Mouse (Mus musculus) liver, embryonic 12.5 days (tissue): ENCODE data around the gene Dap. TPM values are rescaled to one million over a fixed set of nuclear protein-coding genes. Genes with fewer than 3 reads are reported as not detected.

Experiments used
- ATAC-seq: fragments of 200-750 bp; cut with Nextera tagmentation; 2 replicates; pipeline ENCODE4 v1.8.0; 2017; ENCODE audit warnings: moderate number of reproducible peaks, mild to moderate bottlenecking, moderate library complexity
- H3K27ac ChIP-seq: fragments of 300-500 bp; sonication (generic); 2 replicates; pipeline ENCODE4 v1.5.1; 2016; ENCODE audit warnings: mild to moderate bottlenecking
- H3K27me3 ChIP-seq: fragments of 300-500 bp; sonication (generic); replicated peaks from 2 replicates; pipeline ENCODE4 v1.6.1; 2016; ENCODE audit warnings: mild to moderate bottlenecking, moderate library complexity
- H3K36me3 ChIP-seq: fragments of 300-500 bp; sonication (generic); 2 replicates; pipeline ENCODE4 v1.6.1; 2016; ENCODE audit warnings: mild to moderate bottlenecking, moderate library complexity
- H3K4me1 ChIP-seq: fragments of 300-500 bp; sonication (generic); 2 replicates; pipeline ENCODE4 v1.6.1; 2016
- H3K4me2 ChIP-seq: fragments of 300-500 bp; sonication (generic); 2 replicates; pipeline ENCODE4 v1.6.1; 2016; ENCODE audit warnings: mild to moderate bottlenecking, moderate library complexity
- H3K4me3 ChIP-seq: fragments of 300-500 bp; sonication (generic); 2 replicates; pipeline ENCODE4 v1.5.1; 2016; ENCODE audit warnings: mild to moderate bottlenecking, moderate library complexity
- H3K9ac ChIP-seq: fragments of 300-500 bp; sonication (generic); 2 replicates; pipeline ENCODE4 v1.6.1; 2016; ENCODE audit warnings: mild to moderate bottlenecking, moderate library complexity
- H3K9me3 ChIP-seq: fragments of 300-500 bp; sonication (generic); replicated peaks from 2 replicates; pipeline ENCODE4 v1.6.1; 2016; ENCODE audit warnings: mild to moderate bottlenecking, moderate library complexity
- WGBS: fragments of 180-500 bp; shearing (Covaris S2); methylation state at CpG from one replicate; pipeline ENCODE4 v1.1.7; 2016; ENCODE audit not compliant: insufficient replicate concordance; 5-methylcytosine and 5-hydroxymethylcytosine counted together
- polyA plus RNA-seq: library from polyadenylated mRNA; unstranded; fragments of >200 nt; fragmentation: Nextera tagmentation; extraction: Ambion mirVana; gene quantifications from 2 replicates; pipeline ENCODE4 v1.2.1, GENCODE M21; 2016

Dap gene
- polyA plus RNA-seq, 1 experiment from 2014 or later: 44.3 TPM

DNA sequence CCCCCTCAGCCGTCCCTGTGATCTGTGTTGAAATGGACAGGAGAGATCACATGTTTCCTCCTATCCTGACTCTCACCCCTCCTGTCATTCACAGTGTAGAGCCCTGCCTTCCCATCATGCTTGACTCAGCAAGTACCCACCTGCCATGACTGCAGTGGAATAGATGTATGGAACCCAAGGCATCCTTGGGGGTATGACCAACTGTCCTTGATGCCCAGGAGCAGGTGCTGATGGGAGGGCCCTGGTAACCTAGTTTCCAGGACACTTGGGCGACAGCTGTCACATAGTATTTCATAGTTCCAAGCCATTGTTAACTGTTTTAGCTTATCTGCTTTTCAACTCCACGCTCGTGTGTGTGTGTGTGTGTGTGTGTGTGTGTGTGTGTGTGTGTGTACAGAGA is 45.4 kb downstream of the Dap start:
- ATAC-seq: no peak
- Histone ChIP-seq H3K27ac (no peak overlapping the region), H3K27me3 (no peaks in the 10 kb centered on the region), H3K4me1 (peaks cover 15% of the 10 kb centered on the region), H3K9ac (no peak overlapping the region), H3K36me3 (peaks cover 18% of the 10 kb centered on the region), H3K4me2 (no peak overlapping the region), H3K4me3 (no peak overlapping the region), H3K9me3 (no peaks in the 10 kb centered on the region)
- WGBS: 47% methylated on average over 4 of the region's 4 CpGs

DNA sequence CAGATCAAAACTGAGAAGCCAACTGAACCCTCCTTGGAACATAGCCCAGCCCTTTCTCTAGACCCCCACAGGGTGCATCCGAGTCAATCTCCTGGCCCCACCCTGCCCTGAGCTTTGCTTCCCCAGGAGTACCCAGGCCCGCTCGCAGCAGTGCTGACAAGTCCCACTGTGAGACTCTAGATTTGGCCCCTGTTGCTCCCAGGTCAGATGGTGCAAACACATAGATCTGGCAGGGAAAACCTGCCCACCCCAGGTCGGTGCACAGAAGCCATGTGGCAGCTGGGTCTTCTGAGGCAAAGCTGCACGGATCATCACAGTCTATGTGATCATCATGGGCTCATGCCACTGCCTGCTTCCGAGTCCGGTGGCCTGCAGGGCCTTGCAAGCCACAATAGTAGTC is 48.6 kb downstream of the Dap start:
- H3K4me3 ChIP-seq: no peak overlapping the region
- H3K9ac ChIP-seq: no peak overlapping the region
- H3K27me3 ChIP-seq: no peaks in the 10 kb centered on the region
- no peaks in the 10 kb centered on the region for H3K9me3 ChIP-seq
- H3K4me1 ChIP-seq: peaks cover 12% of the 10 kb centered on the region
- ATAC-seq: no peak
- WGBS: 75% methylated on average over 7 of the region's 7 CpGs
- H3K36me3 ChIP-seq: peaks cover 20% of the 10 kb centered on the region
- H3K27ac ChIP-seq: no peak overlapping the region
- H3K4me2 ChIP-seq: no peak overlapping the region

DNA sequence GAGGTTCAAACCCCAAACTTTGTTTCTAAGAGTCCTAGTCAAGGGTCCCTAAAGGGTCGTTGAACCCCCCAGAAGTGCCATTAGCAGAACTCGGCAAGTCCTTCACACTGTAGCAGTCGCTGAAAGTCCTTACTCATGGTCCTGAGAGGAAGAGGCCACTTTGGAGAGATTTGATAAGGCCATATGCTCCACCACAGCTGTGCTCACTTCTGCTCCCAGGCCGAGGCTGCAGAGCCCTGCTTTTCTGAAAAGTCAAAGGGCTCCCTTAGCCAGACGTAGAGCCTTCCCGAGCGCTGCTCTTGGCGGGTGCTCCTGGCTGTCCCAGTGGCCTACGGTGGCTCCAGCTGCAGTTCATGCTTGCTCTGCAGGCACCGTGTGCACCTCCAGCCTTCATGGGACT is 49.4 kb downstream of the Dap start:
- H3K9me3 ChIP-seq: no peaks in the 10 kb centered on the region
- peak; percentile 65; the same call in 1 of the 2 replicates for ATAC-seq
- H3K36me3 ChIP-seq: peaks cover 20% of the 10 kb centered on the region
- 20% methylated on average over 10 of the region's 10 CpGs for WGBS
- H3K9ac ChIP-seq: no peak overlapping the region
- no peak overlapping the region for H3K4me2 ChIP-seq
- H3K4me1 ChIP-seq: peaks cover 12% of the 10 kb centered on the region
- no peak overlapping the region for H3K4me3 ChIP-seq
- no peak overlapping the region for H3K27ac ChIP-seq
- H3K27me3 ChIP-seq: no peaks in the 10 kb centered on the region

DNA sequence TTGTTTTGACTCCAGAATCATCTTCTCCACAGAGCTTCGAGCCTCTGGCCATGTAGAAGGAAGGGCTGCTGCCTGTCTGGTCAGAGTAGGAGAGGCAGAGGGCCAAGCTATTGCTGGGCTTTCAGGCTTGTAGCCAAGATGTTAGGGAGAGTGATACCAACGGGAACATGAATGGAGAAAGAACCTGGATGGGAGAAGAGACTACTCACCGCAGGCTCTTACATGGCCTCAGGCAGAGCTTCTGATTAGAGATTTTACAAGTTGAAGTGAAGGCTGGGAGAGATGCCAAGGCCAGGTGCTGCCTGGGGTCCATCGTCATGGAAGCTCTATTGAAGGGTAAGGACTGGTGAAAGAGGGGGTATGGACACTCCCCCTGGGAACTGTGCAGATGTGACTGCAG is 54.0 kb downstream of the Dap start:
- no peak overlapping the region for H3K4me3 ChIP-seq
- H3K4me2 ChIP-seq: no peak overlapping the region
- peaks cover 34% of the 10 kb centered on the region for H3K4me1 ChIP-seq
- no peaks in the 10 kb centered on the region for H3K9me3 ChIP-seq
- H3K9ac ChIP-seq: no peak overlapping the region
- no peak for ATAC-seq
- H3K27ac ChIP-seq: no peak overlapping the region
- H3K27me3 ChIP-seq: no peaks in the 10 kb centered on the region
- 67% methylated on average over 4 of the region's 4 CpGs for whole genome bisulfite sequencing
- peaks cover 15% of the 10 kb centered on the region for H3K36me3 ChIP-seq

DNA sequence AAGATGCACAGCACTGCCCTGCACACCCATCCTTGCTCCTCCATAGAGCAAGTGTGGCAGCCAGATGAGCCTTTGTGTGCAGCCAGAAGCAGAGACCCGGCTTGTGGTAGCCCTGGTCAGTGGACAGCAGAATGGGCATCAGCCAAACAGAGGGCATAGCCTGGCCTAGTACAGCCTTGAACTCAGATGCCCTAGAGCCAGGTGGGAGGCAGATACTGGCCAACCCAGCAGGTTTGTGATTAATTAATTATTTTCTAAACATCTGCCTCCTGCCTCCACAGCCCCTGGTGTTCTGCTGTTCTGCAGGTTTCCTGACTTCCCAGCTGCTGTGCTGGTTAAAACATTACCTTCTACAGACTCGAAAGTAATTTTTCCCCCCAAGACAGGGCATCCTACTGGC is 55.0 kb downstream of the Dap start:
- 66% methylated on average over 2 of the region's 2 CpGs for WGBS
- H3K27me3 ChIP-seq: no peaks in the 10 kb centered on the region
- peaks cover 7% of the 10 kb centered on the region for H3K36me3 ChIP-seq
- H3K4me1 ChIP-seq: peaks cover 24% of the 10 kb centered on the region
- ATAC-seq: no peak
- no peak overlapping the region for H3K9ac ChIP-seq
- no peak overlapping the region for H3K4me3 ChIP-seq
- no peak overlapping the region for H3K4me2 ChIP-seq
- no peaks in the 10 kb centered on the region for H3K9me3 ChIP-seq
- no peak overlapping the region for H3K27ac ChIP-seq

DNA sequence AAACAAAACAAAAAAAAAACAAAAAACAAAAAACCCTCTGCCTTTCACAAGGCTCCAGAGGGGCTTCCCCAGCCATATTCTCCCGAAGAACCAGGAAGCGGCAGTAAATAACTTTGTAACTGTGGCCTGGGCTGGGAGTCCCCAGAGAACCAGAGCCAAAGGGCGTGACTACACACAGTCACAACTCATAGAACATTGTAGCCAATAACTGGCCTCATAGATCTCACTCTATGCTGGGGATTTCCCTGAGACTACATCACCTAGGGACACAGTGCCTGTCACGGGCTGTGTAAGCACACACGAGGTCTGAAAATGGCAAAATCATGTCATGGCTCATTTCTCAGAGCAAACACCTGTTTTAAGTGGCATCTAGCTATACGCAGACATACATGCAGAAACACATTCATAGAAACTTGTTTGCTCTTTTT is 55.5 kb downstream of the Dap start:
- no peak overlapping the region for H3K27ac ChIP-seq
- H3K36me3 ChIP-seq: peaks cover 2% of the 10 kb centered on the region; the same call in 1 of the 2 replicates
- no peaks in the 10 kb centered on the region for H3K27me3 ChIP-seq
- ATAC-seq: no peak
- no peak overlapping the region for H3K9ac ChIP-seq
- no peaks in the 10 kb centered on the region for H3K9me3 ChIP-seq
- WGBS: 75% methylated on average over 6 of the region's 6 CpGs
- H3K4me3 ChIP-seq: no peak overlapping the region
- H3K4me1 ChIP-seq: peaks cover 24% of the 10 kb centered on the region
- H3K4me2 ChIP-seq: no peak overlapping the region

DNA sequence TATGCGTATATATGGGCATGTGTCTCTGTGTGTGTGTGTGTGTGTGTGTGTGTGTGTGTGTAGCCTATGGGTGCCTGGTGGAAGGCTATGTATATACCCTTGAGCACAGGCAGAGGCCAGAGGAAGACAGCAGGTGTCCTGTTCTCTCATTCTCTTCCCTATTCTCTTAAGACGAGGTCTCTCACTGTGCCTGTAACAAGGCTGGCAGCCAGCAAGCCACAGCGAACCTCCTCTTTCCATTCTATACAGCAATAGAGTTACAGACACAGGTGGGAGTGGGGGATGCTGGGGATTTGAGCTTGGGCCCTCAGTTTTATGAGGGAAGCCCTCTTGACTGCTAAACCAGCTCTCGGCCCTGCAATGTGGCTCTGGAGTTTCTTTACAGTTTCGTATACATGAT is 55.9 kb downstream of the Dap start:
- WGBS: 78% methylated on average over 5 of the region's 5 CpGs
- Histone ChIP-seq H3K27ac (no peak overlapping the region), H3K27me3 (no peaks in the 10 kb centered on the region), H3K4me1 (peaks cover 24% of the 10 kb centered on the region), H3K9me3 (no peaks in the 10 kb centered on the region), H3K9ac (no peak overlapping the region), H3K4me2 (no peak overlapping the region), H3K4me3 (no peak overlapping the region), H3K36me3 (no peaks in the 10 kb centered on the region)
- ATAC-seq: no peak

DNA sequence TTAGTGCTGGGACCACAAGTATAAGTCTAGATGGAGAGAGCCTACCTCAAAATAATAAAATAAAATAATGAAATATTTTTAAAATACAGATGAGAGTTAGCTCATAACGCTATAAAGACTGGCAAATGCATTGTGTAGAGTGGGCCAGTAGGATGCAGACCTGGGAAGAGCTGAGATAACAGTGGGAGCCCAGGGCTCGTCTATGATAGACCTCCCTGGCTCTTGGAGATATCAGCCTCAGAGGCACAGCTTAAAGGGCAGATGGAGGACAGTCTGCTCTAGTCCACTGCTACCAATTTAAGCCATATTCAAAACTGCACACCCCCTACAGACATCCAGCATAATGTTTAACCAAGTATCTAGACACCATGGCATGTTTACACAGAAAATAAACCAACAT is 56.6 kb downstream of the Dap start:
- Histone ChIP-seq H3K27ac (no peak overlapping the region), H3K36me3 (no peaks in the 10 kb centered on the region), H3K4me3 (no peak overlapping the region), H3K9ac (no peak overlapping the region), H3K4me2 (no peak overlapping the region), H3K27me3 (no peaks in the 10 kb centered on the region), H3K4me1 (peaks cover 24% of the 10 kb centered on the region), H3K9me3 (no peaks in the 10 kb centered on the region)
- WGBS: 14% methylated on average over 2 of the region's 2 CpGs
- peak; percentile 72 for ATAC-seq

DNA sequence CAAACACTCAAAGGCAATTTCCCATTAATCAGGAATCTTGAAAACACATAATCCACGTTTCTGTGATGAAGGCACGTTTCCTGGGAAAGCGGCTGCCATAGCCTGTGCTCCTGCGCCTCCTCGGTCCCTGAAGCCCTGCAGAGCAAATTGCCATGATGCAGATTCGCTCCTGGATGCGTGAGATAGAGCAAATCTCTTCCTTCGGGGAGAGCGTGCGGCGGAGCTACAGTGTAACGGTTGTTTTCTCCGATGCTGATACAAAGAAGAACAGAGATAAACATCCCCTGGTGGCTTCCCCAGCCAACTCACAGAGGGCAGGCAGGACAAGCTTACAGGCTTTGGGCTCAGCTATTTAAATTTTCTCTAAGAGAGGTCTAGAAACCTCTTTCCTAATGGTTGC is 57.7 kb downstream of the Dap start:
- ATAC-seq: peak; percentile 27

DNA sequence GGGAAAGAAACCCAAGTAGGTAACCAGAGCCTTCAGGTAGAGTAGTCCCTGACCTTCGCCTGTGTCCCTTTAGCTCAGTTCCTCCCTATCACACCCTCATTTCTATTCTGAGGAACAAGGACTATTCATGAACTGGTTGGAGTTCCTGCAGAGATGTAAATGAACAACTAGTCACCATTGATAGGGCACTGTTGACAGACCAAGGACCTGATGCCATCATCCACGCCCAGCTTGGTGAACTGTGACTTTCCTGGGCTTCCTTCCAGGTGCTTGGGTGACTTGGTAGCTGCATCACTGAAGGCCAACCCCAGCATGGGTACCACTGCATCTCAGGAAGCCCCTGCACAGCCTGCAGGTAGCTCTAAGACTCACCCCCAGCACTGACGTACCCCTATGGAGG is 58.2 kb downstream of the Dap start:
- no peak overlapping the region for H3K4me2 ChIP-seq
- H3K4me1 ChIP-seq: peaks cover 24% of the 10 kb centered on the region
- WGBS: 49% methylated on average over 3 of the region's 3 CpGs
- H3K9ac ChIP-seq: no peak overlapping the region
- no peak overlapping the region for H3K27ac ChIP-seq
- H3K36me3 ChIP-seq: no peaks in the 10 kb centered on the region
- no peaks in the 10 kb centered on the region for H3K27me3 ChIP-seq
- H3K9me3 ChIP-seq: no peaks in the 10 kb centered on the region
- H3K4me3 ChIP-seq: no peak overlapping the region
- no peak for ATAC-seq

More for the DNA sequence above, 57.7 kb downstream of the Dap start:
- Histone ChIP-seq H3K4me2 (no peak overlapping the region; the same call in 1 of the 2 replicates), H3K4me1 (peaks cover 24% of the 10 kb centered on the region), H3K9me3 (no peaks in the 10 kb centered on the region), H3K27ac (no peak overlapping the region), H3K9ac (no peak overlapping the region), H3K27me3 (no peaks in the 10 kb centered on the region), H3K4me3 (no peak overlapping the region), H3K36me3 (no peaks in the 10 kb centered on the region)
- WGBS: 33% methylated on average over 13 of the region's 13 CpGs

DNA sequence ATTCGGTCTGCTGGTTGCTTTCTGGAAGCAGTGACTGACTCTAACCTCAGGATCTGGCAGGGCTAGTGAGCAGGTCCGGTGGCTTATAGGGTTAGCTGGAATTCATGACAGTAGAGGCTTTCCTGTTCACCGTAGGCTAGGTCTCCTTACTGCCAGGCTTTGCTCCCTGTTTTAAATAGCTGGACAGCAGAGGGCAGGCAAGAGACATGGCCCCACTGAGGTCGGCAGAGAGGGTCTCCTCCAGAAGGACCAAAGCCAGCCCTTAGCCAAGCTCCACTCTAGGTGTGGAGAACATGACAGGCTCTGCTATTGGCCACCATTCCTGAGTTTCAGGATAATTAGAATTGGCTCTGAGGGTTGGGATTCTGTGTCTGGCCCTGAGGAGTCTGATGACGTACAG is 60.0 kb downstream of the Dap start:
- H3K4me2 ChIP-seq: no peak overlapping the region
- no peak overlapping the region for H3K4me3 ChIP-seq
- H3K9me3 ChIP-seq: no peaks in the 10 kb centered on the region
- ATAC-seq: no peak
- peaks cover 24% of the 10 kb centered on the region for H3K4me1 ChIP-seq
- no peak overlapping the region for H3K9ac ChIP-seq
- H3K36me3 ChIP-seq: no peaks in the 10 kb centered on the region
- 50% methylated on average over 5 of the region's 5 CpGs for WGBS
- no peak overlapping the region for H3K27ac ChIP-seq
- no peaks in the 10 kb centered on the region for H3K27me3 ChIP-seq

DNA sequence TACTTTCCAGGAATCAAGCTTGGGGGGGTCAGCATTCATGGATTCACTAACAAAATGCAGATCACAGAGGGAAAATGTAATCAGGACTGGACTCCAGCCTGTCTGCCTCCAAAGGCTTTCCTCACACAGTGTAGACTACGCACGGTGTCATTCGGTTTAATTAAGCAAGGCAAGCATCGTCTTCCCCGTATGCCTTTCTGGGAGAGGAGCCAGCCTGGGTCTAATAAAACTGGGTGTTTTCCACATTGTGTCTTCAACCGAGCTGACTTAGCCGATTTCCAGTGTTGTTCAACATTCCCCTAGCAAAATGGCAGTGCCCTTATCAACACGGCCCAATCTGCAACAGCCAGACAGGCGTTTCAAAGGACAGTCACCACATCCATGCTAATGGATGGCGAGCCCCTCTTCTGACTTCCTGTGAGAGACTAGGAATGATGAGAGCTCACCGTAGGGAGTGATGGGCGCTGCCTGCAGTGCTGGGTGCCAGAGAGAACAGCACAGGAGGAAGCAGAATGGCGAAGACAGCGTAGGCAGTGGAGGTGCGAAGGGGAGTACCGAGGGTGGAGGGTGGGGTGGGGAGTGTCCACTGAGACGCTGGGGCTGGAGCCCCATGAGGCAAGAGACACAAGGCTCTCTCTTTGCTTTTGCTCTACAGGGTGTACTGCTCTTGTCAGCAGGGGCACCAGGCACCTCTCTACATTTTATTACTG is 61.0 kb downstream of the Dap start:
- H3K4me3 ChIP-seq: no peak overlapping the region
- no peak overlapping the region for H3K9ac ChIP-seq
- no peak overlapping the region for H3K4me2 ChIP-seq
- ATAC-seq: no peak
- no peaks in the 10 kb centered on the region for H3K27me3 ChIP-seq
- H3K4me1 ChIP-seq: peaks cover 23% of the 10 kb centered on the region
- no peaks in the 10 kb centered on the region for H3K36me3 ChIP-seq
- H3K27ac ChIP-seq: no peak overlapping the region
- 59% methylated on average over 17 of the region's 17 CpGs for WGBS
- no peaks in the 10 kb centered on the region for H3K9me3 ChIP-seq

DNA sequence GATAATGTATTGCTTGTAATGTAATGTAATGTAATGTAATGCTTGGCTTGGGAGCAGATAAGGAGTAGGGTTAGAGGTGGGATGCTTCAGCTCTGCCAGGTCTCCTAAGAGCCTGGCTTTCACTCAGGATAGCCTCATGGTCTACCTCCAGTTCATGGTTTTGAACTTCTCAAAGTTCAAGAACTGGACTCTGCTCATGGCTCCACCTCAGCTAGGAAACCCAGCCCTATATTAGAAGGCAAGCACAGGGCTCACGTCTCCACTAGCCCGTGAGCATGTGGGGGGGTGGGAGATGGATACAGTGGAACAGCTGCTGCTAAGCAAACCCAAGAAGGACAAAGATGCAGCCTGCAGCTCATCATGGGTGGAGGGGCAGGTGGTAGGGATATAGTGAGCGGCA is 61.6 kb downstream of the Dap start:
- no peak overlapping the region for H3K4me2 ChIP-seq
- H3K36me3 ChIP-seq: no peaks in the 10 kb centered on the region
- no peak overlapping the region for H3K9ac ChIP-seq
- 68% methylated on average over 3 of the region's 3 CpGs for WGBS
- no peaks in the 10 kb centered on the region for H3K27me3 ChIP-seq
- no peak overlapping the region for H3K4me3 ChIP-seq
- no peak overlapping the region for H3K27ac ChIP-seq
- ATAC-seq: no peak
- no peaks in the 10 kb centered on the region for H3K9me3 ChIP-seq
- peaks cover 17% of the 10 kb centered on the region for H3K4me1 ChIP-seq
